Mouse (Mus musculus) myocyte (in vitro differentiated cells): ENCODE results near the gene G0s2.

Experiments used
- CEBPB ChIP-seq: IDR thresholded peaks from 2 replicates; pipeline ENCODE4 v1.6.1; 2011; ENCODE audit warnings: mild to moderate bottlenecking, moderate library complexity; ENCODE audit not compliant: poor library complexity, insufficient read depth, severe bottlenecking
- E2F4 ChIP-seq: IDR thresholded peaks from one replicate; pipeline ENCODE4 v1.6.1; 2011; ENCODE audit warnings: mild to moderate bottlenecking, control low read depth, moderate library complexity; ENCODE audit not compliant: insufficient read depth
- MAX ChIP-seq: IDR thresholded peaks from one replicate; pipeline ENCODE4 v1.6.1; 2011; ENCODE audit warnings: low read depth, mild to moderate bottlenecking, control low read depth
- MYOG ChIP-seq, 3 experiments: IDR thresholded peaks; one replicate each; pipeline ENCODE4 v1.6.1; 2011; ENCODE audit warnings: control low read depth in 2 of 3, low read depth in 2 of 3, mild to moderate bottlenecking in 2 of 3; ENCODE audit not compliant: insufficient read length in 2 of 3, control insufficient read depth in 1 of 3, insufficient read depth in 1 of 3
- POLR2A ChIP-seq: IDR thresholded peaks from one replicate; pipeline ENCODE4 v1.6.1; 2011; ENCODE audit warnings: low read depth, mild to moderate bottlenecking, control low read depth, moderate library complexity; ENCODE audit not compliant: insufficient read length
- POLR2AphosphoS2 ChIP-seq: IDR thresholded peaks from one replicate; pipeline ENCODE4 v1.6.1; 2011; ENCODE audit warnings: low read depth, control low read depth; ENCODE audit not compliant: insufficient read length
- TCF12 ChIP-seq: IDR thresholded peaks from one replicate; pipeline ENCODE4 v1.6.1; 2011; ENCODE audit warnings: mild to moderate bottlenecking, control low read depth; ENCODE audit not compliant: poor library complexity, insufficient read depth, severe bottlenecking
- USF1 ChIP-seq: IDR thresholded peaks from one replicate; pipeline ENCODE4 v1.6.1; 2011; ENCODE audit warnings: low read depth, mild to moderate bottlenecking, control low read depth, moderate library complexity

GRCm38 (mm10) chr1:193226724-193227522 lies 46.1 kb downstream of the G0s2 start:
- TF ChIP-seq MAX: no peak
- no peak for TF ChIP-seq USF1
- no peak for TF ChIP-seq POLR2A
- no peak for TF ChIP-seq POLR2AphosphoS2
- no peak for TF ChIP-seq E2F4
- TF ChIP-seq MYOG (IDR thresholded peaks at IDR 0.05; ENCODE audit: control insufficient read depth in 1 of 3, insufficient read depth in 1 of 3, insufficient read length in 2 of 3, low read depth in 2 of 3): no peak
- no peak for TF ChIP-seq CEBPB
- TF ChIP-seq TCF12: no peak
